Mouse (Mus musculus): ENCODE measurements around the gene Txnrd1. TPM values are rescaled to one million over a fixed set of nuclear protein-coding genes. Genes with fewer than 3 reads are reported as not detected.

The Txnrd1 gene
- polyA plus RNA-seq, 1 experiment: 62.1 TPM

DNA sequence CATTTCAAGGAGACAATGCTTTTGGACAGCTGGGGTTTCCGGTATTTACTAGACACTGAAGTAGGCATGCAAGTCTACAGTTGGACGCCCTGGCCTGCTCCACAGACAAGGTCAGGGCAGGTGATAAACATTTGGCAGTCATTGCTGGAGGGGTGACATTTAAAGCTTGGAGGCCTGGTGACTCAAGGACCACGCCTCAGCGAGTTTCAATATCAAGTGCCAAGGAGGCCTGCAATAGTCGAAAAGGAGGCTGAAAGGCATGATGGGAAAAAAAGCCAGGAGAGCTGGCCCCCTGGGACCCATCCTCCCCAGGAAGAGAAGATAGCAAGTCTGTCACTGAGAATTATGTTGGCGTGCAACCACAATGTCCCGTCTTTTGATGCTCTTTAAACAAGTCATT is 26.5 kb upstream of the Txnrd1 start:
- Histone ChIP-seq H3K27me3 (replicated peaks; ENCODE audit: control insufficient read depth, insufficient read depth, low read length) (no peaks in the 10 kb centered on the region), H3K4me3 (ENCODE audit: insufficient read depth, low read depth, low read length) (no peak overlapping the region), H3K27ac (ENCODE audit: insufficient read depth, low read depth, low read length) (no peak overlapping the region), H3K36me3 (ENCODE audit: control insufficient read depth, insufficient read depth, low read length) (no peaks in the 10 kb centered on the region), H3K4me1 (ENCODE audit: control insufficient read depth, insufficient read depth, low read length) (peaks cover 20% of the 10 kb centered on the region)
- WGBS: 52% methylated on average over 7 of the region's 7 CpGs
- DNase-seq: peak; percentile 47
- no peak for TF ChIP-seq CTCF (conservative IDR thresholded peaks at IDR 0.05; ENCODE audit: insufficient read depth, insufficient read length, low read depth, low read length)
- no peak for TF ChIP-seq POLR2A (IDR thresholded peaks at IDR 0.05; ENCODE audit: low read depth, low read length)

- WGBS: 62% methylated on average over 6 of the region's 6 CpGs
- no peak for TF ChIP-seq CTCF (conservative IDR thresholded peaks at IDR 0.05; ENCODE audit: insufficient read depth, insufficient read length, low read depth, low read length)
- TF ChIP-seq POLR2A (IDR thresholded peaks at IDR 0.05; ENCODE audit: low read depth, low read length): no peak
- H3K27ac ChIP-seq (ENCODE audit: insufficient read depth, low read depth, low read length): no peak overlapping the region
- no peaks in the 10 kb centered on the region for H3K27me3 ChIP-seq (replicated peaks; ENCODE audit: control insufficient read depth, insufficient read depth, low read length)
- H3K4me3 ChIP-seq (ENCODE audit: insufficient read depth, low read depth, low read length): no peak overlapping the region
- no peaks in the 10 kb centered on the region for H3K36me3 ChIP-seq (ENCODE audit: control insufficient read depth, insufficient read depth, low read length)
- H3K4me1 ChIP-seq (ENCODE audit: control insufficient read depth, insufficient read depth, low read length): peaks cover 20% of the 10 kb centered on the region
- no peak for DNase-seq
These were observed 25.6 kb upstream of the Txnrd1 start for GRCm38 (mm10) chr10:82808155-82808554.

DNA sequence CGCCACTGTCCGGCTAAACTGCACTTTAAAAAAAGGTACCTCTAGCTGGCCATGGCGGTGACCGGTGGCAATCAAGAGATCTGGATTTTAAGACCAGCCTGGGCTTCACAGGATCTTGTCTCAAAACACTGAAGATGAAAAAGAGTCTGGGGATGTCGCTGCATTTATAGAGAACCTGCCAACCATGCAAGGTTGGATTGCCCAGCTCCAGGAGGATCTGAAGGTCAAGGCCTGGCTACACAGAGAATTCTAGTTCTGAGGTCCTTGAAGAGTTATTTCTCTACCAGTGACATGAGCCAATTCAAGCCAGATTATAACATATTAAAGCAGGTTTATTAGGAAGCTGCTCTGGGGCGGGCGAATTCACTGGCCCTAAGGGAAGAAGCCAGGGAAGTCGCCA is 24.9 kb upstream of the Txnrd1 start:
- Histone ChIP-seq H3K36me3 (ENCODE audit: control insufficient read depth, insufficient read depth, low read length) (no peaks in the 10 kb centered on the region), H3K27ac (ENCODE audit: insufficient read depth, low read depth, low read length) (no peak overlapping the region), H3K4me3 (ENCODE audit: insufficient read depth, low read depth, low read length) (no peak overlapping the region), H3K4me1 (ENCODE audit: control insufficient read depth, insufficient read depth, low read length) (peaks cover 25% of the 10 kb centered on the region), H3K27me3 (replicated peaks; ENCODE audit: control insufficient read depth, insufficient read depth, low read length) (no peaks in the 10 kb centered on the region)
- DNase-seq: no peak
- 89% methylated on average over 8 of the region's 8 CpGs for WGBS
- TF ChIP-seq CTCF (conservative IDR thresholded peaks at IDR 0.05; ENCODE audit: insufficient read depth, insufficient read length, low read depth, low read length) (no peak), POLR2A (IDR thresholded peaks at IDR 0.05; ENCODE audit: low read depth, low read length) (no peak)

DNA sequence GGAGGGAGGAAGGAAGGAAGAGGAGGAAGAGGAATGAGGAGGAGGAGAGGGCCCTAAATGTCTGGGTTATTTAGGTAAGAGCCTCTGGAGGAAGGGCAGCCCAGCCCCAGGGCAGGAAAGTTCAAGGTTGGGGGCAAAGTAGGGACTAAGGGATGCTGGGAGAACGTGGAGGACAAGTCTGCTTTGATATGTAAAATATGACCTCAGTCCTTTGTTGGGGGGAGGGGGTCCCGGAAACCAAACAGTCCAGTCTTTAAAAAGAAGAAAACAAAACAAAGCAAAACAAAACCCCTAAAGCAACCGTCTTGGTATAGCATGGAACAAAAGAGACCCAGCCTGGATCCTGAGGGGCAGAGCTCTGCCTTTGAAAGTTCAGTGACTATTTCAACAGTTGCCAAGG is 24.4 kb upstream of the Txnrd1 start:
- 53% methylated on average over 3 of the region's 3 CpGs for WGBS
- DNase-seq: no peak
- TF ChIP-seq CTCF (conservative IDR thresholded peaks at IDR 0.05; ENCODE audit: insufficient read depth, insufficient read length, low read depth, low read length) (no peak), POLR2A (IDR thresholded peaks at IDR 0.05; ENCODE audit: low read depth, low read length) (no peak)
- Histone ChIP-seq H3K27me3 (replicated peaks; ENCODE audit: control insufficient read depth, insufficient read depth, low read length) (no peaks in the 10 kb centered on the region), H3K4me1 (ENCODE audit: control insufficient read depth, insufficient read depth, low read length) (peaks cover 28% of the 10 kb centered on the region), H3K4me3 (ENCODE audit: insufficient read depth, low read depth, low read length) (no peak overlapping the region), H3K27ac (ENCODE audit: insufficient read depth, low read depth, low read length) (no peak overlapping the region), H3K36me3 (ENCODE audit: control insufficient read depth, insufficient read depth, low read length) (no peaks in the 10 kb centered on the region)

DNA sequence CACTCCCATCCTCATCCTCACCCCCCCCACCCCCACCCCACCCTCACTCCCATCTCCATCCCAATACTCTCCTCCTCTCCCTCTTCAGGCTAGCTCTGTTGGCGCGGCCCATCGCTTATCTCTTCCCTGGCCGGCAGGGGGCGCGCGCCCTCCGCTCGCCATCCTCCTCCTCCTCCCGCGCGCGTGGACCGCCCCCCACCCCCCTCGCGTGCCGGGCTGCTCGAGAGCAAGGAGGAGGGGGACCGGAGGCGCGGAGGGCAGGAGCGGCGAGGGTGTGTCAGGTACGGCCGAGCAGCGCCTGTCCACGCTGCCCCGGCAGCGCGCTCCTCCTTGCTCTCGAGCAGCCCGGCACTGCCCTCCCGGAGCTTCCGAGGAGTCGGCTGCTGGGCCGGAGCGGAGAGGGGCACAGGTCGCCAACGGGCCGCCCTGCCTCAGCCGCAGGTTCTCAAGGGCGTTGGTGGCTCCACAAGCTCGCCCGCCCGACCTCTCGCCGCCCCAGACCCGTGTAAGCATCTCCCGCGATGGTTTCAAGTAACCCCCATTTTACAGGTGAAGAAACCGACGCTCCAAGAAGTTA is 21.8 kb upstream of the Txnrd1 start:
- TF ChIP-seq POLR2A (IDR thresholded peaks at IDR 0.05; ENCODE audit: low read depth, low read length): no peak
- peak; percentile 71 for TF ChIP-seq CTCF (conservative IDR thresholded peaks at IDR 0.05; ENCODE audit: insufficient read depth, insufficient read length, low read depth, low read length)
- peaks cover 14% of the 10 kb centered on the region for H3K4me1 ChIP-seq (ENCODE audit: control insufficient read depth, insufficient read depth, low read length)
- 9% methylated on average over 40 of the region's 52 CpGs for WGBS
- peak overlapping the region; percentile 48 for H3K4me3 ChIP-seq (ENCODE audit: insufficient read depth, low read depth, low read length)
- no peak overlapping the region for H3K27ac ChIP-seq (ENCODE audit: insufficient read depth, low read depth, low read length)
- peak; percentile 73 for DNase-seq
- no peaks in the 10 kb centered on the region for H3K27me3 ChIP-seq (replicated peaks; ENCODE audit: control insufficient read depth, insufficient read depth, low read length)
- H3K36me3 ChIP-seq (ENCODE audit: control insufficient read depth, insufficient read depth, low read length): no peaks in the 10 kb centered on the region

DNA sequence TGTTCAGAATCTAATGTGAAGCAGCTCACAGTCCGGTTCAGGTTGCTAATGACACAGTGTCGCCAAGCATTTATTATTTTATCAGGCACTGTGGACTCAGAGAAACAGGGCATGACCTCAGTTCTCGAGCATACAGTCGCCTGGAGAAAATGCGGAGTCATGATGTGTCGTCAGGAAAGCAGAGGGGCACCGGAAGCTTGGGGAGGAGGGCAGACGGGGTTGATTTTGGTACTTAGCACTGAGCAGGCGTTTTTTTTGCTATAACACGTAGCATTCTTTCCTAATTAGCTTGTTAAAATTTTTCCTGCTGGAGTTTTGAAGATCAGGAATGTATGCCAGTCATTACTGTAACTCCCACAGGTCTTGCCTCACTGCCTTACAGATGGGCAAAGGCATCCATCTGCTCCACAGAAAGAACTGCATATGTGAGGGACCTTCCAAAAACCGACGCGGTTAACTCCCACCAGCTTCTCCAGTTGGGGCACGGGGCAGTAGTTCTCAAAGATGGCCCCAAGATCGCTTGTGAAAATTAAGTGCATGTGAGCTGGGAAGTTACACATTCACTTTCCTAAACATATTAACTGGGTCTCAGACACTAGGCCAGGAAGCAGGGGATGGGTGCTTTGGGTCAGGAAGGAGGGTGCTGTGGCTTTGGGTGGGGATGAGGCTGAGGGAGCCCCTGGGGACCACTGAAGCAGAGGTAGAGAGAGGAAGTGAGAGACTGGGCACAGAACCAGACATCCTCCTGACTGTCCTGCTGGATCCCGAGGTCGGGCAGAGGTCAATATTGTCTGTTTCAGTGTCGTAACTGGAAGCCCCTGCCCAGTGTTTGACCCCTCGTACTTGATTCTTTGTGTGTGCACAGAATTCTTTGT is 19.4 kb upstream of the Txnrd1 start:
- peak overlapping the region; percentile 33; the same call in 1 of the 2 replicates for H3K27ac ChIP-seq (ENCODE audit: insufficient read depth, low read depth, low read length)
- DNase-seq: peak; percentile 66
- H3K27me3 ChIP-seq (replicated peaks; ENCODE audit: control insufficient read depth, insufficient read depth, low read length): no peaks in the 10 kb centered on the region
- WGBS: 10% methylated on average over 19 of the region's 19 CpGs
- peaks cover 14% of the 10 kb centered on the region for H3K4me1 ChIP-seq (ENCODE audit: control insufficient read depth, insufficient read depth, low read length)
- TF ChIP-seq CTCF (conservative IDR thresholded peaks at IDR 0.05; ENCODE audit: insufficient read depth, insufficient read length, low read depth, low read length): no peak
- no peak for TF ChIP-seq POLR2A (IDR thresholded peaks at IDR 0.05; ENCODE audit: low read depth, low read length)
- H3K4me3 ChIP-seq (ENCODE audit: insufficient read depth, low read depth, low read length): no peak overlapping the region
- H3K36me3 ChIP-seq (ENCODE audit: control insufficient read depth, insufficient read depth, low read length): no peaks in the 10 kb centered on the region

- 85% methylated on average over 9 of the region's 9 CpGs for WGBS
- no peak overlapping the region for H3K4me3 ChIP-seq (ENCODE audit: insufficient read depth, low read depth, low read length)
- TF ChIP-seq POLR2A (IDR thresholded peaks at IDR 0.05; ENCODE audit: low read depth, low read length) (no peak), CTCF (conservative IDR thresholded peaks at IDR 0.05; ENCODE audit: insufficient read depth, insufficient read length, low read depth, low read length) (no peak)
- H3K27me3 ChIP-seq (replicated peaks; ENCODE audit: control insufficient read depth, insufficient read depth, low read length): no peaks in the 10 kb centered on the region
- H3K36me3 ChIP-seq (ENCODE audit: control insufficient read depth, insufficient read depth, low read length): no peaks in the 10 kb centered on the region
- no peak for DNase-seq
- peaks cover 14% of the 10 kb centered on the region for H3K4me1 ChIP-seq (ENCODE audit: control insufficient read depth, insufficient read depth, low read length)
- H3K27ac ChIP-seq (ENCODE audit: insufficient read depth, low read depth, low read length): no peak overlapping the region
These were observed 17.3 kb upstream of the Txnrd1 start for GRCm38 (mm10) chr10:82816441-82816840.
